Mouse (Mus musculus): ENCODE measurements around the gene Dhx37. TPM values are rescaled to one million over a fixed set of nuclear protein-coding genes. Genes with fewer than 3 reads are reported as not detected.
A peak's percentile ranks its signal among the peaks of the same experiment; 100 is the strongest.

Dhx37 gene
- total and polyA plus RNA-seq, 3 experiments = 11.1 to 15.7 (median 12.4) TPM

GRCm38 (mm10) chr5:125375871-125376270 lies 58.0 kb downstream of the Dhx37 start:
- H3K9ac ChIP-seq (ENCODE audit: low read depth, low read length) = no peak overlapping the region
- H3K4me3 ChIP-seq = no peak overlapping the region
- no peaks in the 10 kb centered on the region for H3K27me3 ChIP-seq (ENCODE audit: control insufficient read depth, insufficient read depth, low read length)
- DNase-seq = no peak
- TF ChIP-seq CTCF (IDR thresholded peaks at IDR 0.05) (no peak), EP300 (IDR thresholded peaks at IDR 0.05; ENCODE audit: insufficient read depth, low read depth, low read length) (no peak), POLR2A (IDR thresholded peaks at IDR 0.05; ENCODE audit: insufficient read depth, low read depth, low read length) (no peak)
- intact Hi-C loops (cut with DNase I) = no loop called here
- no peaks in the 10 kb centered on the region for H3K36me3 ChIP-seq (ENCODE audit: control insufficient read depth, insufficient read depth, low read length)
- H3K4me1 ChIP-seq (ENCODE audit: control insufficient read depth, insufficient read depth, low read length) = no peaks in the 10 kb centered on the region
- 69% methylated on average over 2 of the region's 2 CpGs for WGBS
- no peak overlapping the region for H3K27ac ChIP-seq
- H3K79me2 ChIP-seq (replicated peaks; ENCODE audit: control insufficient read depth, insufficient read depth, low read length) = no peaks in the 10 kb centered on the region

GRCm38 (mm10) chr5:125372027-125372426 lies 61.9 kb downstream of the Dhx37 start:
- WGBS = 57% methylated on average over 4 of the region's 4 CpGs
- DNase-seq = no peak
- Histone ChIP-seq H3K79me2 (replicated peaks; ENCODE audit: control insufficient read depth, insufficient read depth, low read length) (no peaks in the 10 kb centered on the region), H3K4me3 (no peak overlapping the region), H3K27me3 (ENCODE audit: control insufficient read depth, insufficient read depth, low read length) (no peaks in the 10 kb centered on the region), H3K9ac (ENCODE audit: low read depth, low read length) (no peak overlapping the region), H3K36me3 (ENCODE audit: control insufficient read depth, insufficient read depth, low read length) (no peaks in the 10 kb centered on the region), H3K27ac (no peak overlapping the region), H3K4me1 (ENCODE audit: control insufficient read depth, insufficient read depth, low read length) (no peaks in the 10 kb centered on the region)
- intact Hi-C loops (cut with DNase I) = no loop called here
- no peak for TF ChIP-seq CTCF (IDR thresholded peaks at IDR 0.05)
- no peak for TF ChIP-seq POLR2A (IDR thresholded peaks at IDR 0.05; ENCODE audit: insufficient read depth, low read depth, low read length)
- TF ChIP-seq EP300 (IDR thresholded peaks at IDR 0.05; ENCODE audit: insufficient read depth, low read depth, low read length) = no peak

- Histone ChIP-seq H3K4me3 (no peak overlapping the region), H3K27me3 (ENCODE audit: control insufficient read depth, insufficient read depth, low read length) (no peaks in the 10 kb centered on the region), H3K36me3 (ENCODE audit: control insufficient read depth, insufficient read depth, low read length) (no peaks in the 10 kb centered on the region), H3K79me2 (replicated peaks; ENCODE audit: control insufficient read depth, insufficient read depth, low read length) (no peaks in the 10 kb centered on the region), H3K9ac (ENCODE audit: low read depth, low read length) (no peak overlapping the region), H3K27ac (no peak overlapping the region), H3K4me1 (ENCODE audit: control insufficient read depth, insufficient read depth, low read length) (no peaks in the 10 kb centered on the region)
- intact Hi-C loops (cut with DNase I) = no loop called here
- DNase-seq = no peak
- 73% methylated on average over 7 of the region's 7 CpGs for WGBS
- TF ChIP-seq POLR2A (IDR thresholded peaks at IDR 0.05; ENCODE audit: insufficient read depth, low read depth, low read length) (no peak), CTCF (IDR thresholded peaks at IDR 0.05) (peak; percentile 56)
These were observed 62.8 kb downstream of the Dhx37 start for GRCm38 (mm10) chr5:125370950-125371693.

GRCm38 (mm10) chr5:125368568-125368967 lies 65.4 kb downstream of the Dhx37 start:
- intact Hi-C loops (cut with DNase I) = loop anchor here (1.0 to 2.0 kb wide), 2 partner anchors 95 to 468 kb away; no protein-coding TSS in a partner anchor
- TF ChIP-seq POLR2A (IDR thresholded peaks at IDR 0.05; ENCODE audit: insufficient read depth, low read depth, low read length) = no peak
- TF ChIP-seq EP300 (IDR thresholded peaks at IDR 0.05; ENCODE audit: insufficient read depth, low read depth, low read length) = peak; percentile 48; the same call in 1 of the 2 replicates
- peak; percentile 76 for TF ChIP-seq CTCF (IDR thresholded peaks at IDR 0.05)

GRCm38 (mm10) chr5:125368156-125368555 lies 65.8 kb downstream of the Dhx37 start:
- intact Hi-C loops (cut with DNase I) = loop anchor here (1.0 to 2.0 kb wide), 2 partner anchors 95 to 467 kb away; no protein-coding TSS in a partner anchor

More at GRCm38 (mm10) chr5:125368568-125368967, 65.4 kb downstream of the Dhx37 start:
- Histone ChIP-seq H3K27ac (no peak overlapping the region), H3K27me3 (ENCODE audit: control insufficient read depth, insufficient read depth, low read length) (no peaks in the 10 kb centered on the region), H3K36me3 (ENCODE audit: control insufficient read depth, insufficient read depth, low read length) (no peaks in the 10 kb centered on the region), H3K79me2 (replicated peaks; ENCODE audit: control insufficient read depth, insufficient read depth, low read length) (no peaks in the 10 kb centered on the region), H3K9ac (ENCODE audit: low read depth, low read length) (no peak overlapping the region), H3K4me1 (ENCODE audit: control insufficient read depth, insufficient read depth, low read length) (no peaks in the 10 kb centered on the region), H3K4me3 (no peak overlapping the region)
- peak; percentile 62 to 63 for DNase-seq
- 3% methylated on average over 4 of the region's 4 CpGs for WGBS

GRCm38 (mm10) chr5:125364851-125365429 lies 69.0 kb downstream of the Dhx37 start:
- no peaks in the 10 kb centered on the region for H3K27me3 ChIP-seq (ENCODE audit: control insufficient read depth, insufficient read depth, low read length)
- no peaks in the 10 kb centered on the region for H3K36me3 ChIP-seq (ENCODE audit: control insufficient read depth, insufficient read depth, low read length)
- no peak overlapping the region for H3K4me3 ChIP-seq
- intact Hi-C loops (cut with DNase I) = no loop called here
- TF ChIP-seq CTCF (IDR thresholded peaks at IDR 0.05) (no peak), EP300 (IDR thresholded peaks at IDR 0.05; ENCODE audit: insufficient read depth, low read depth, low read length) (no peak), POLR2A (IDR thresholded peaks at IDR 0.05; ENCODE audit: insufficient read depth, low read depth, low read length) (no peak)
- no peaks in the 10 kb centered on the region for H3K79me2 ChIP-seq (replicated peaks; ENCODE audit: control insufficient read depth, insufficient read depth, low read length)
- no peak overlapping the region for H3K27ac ChIP-seq
- WGBS = 54% methylated on average over 4 of the region's 4 CpGs
- DNase-seq = no peak
- no peak overlapping the region for H3K9ac ChIP-seq (ENCODE audit: low read depth, low read length)
- no peaks in the 10 kb centered on the region for H3K4me1 ChIP-seq (ENCODE audit: control insufficient read depth, insufficient read depth, low read length)

More at GRCm38 (mm10) chr5:125368156-125368555, 65.8 kb downstream of the Dhx37 start:
- H3K4me1 ChIP-seq (ENCODE audit: control insufficient read depth, insufficient read depth, low read length) = no peaks in the 10 kb centered on the region
- no peak overlapping the region for H3K4me3 ChIP-seq
- DNase-seq = no peak
- H3K79me2 ChIP-seq (replicated peaks; ENCODE audit: control insufficient read depth, insufficient read depth, low read length) = no peaks in the 10 kb centered on the region
- no peaks in the 10 kb centered on the region for H3K27me3 ChIP-seq (ENCODE audit: control insufficient read depth, insufficient read depth, low read length)
- TF ChIP-seq EP300 (IDR thresholded peaks at IDR 0.05; ENCODE audit: insufficient read depth, low read depth, low read length) (no peak), CTCF (IDR thresholded peaks at IDR 0.05) (no peak), POLR2A (IDR thresholded peaks at IDR 0.05; ENCODE audit: insufficient read depth, low read depth, low read length) (no peak)
- no peak overlapping the region for H3K9ac ChIP-seq (ENCODE audit: low read depth, low read length)
- WGBS = 66% methylated on average over 5 of the region's 5 CpGs
- no peak overlapping the region for H3K27ac ChIP-seq
- H3K36me3 ChIP-seq (ENCODE audit: control insufficient read depth, insufficient read depth, low read length) = no peaks in the 10 kb centered on the region
